27 mouse cellular contexts compared by ENCODE assay signal in the genomic region with DNA sequence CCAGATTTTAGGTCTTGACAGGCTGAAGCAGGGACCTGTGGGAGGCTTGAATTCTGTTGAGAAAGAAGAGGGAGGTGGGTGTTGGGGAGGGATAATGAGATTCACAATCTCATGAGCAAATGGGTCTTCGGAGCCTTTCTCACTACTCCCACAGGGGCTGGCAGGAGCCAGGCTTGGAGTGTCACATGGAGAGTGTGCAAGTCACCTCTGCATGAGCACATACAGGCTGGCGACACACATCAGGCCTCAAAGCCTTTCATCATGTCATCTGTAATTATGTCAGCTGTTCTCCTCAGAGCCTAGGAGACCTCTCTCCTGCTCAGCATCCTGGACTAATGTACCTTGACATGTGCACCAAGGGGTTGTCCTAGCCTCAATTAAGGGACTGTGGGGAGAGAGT.
A peak's percentile ranks its signal among the peaks of the same experiment; 100 is the strongest.
DNase-seq lines count a peak whose midpoint lies in the region; ATAC-seq and TF ChIP-seq lines count a peak whose summit lies in the region.
"Had no signal": no experiment of that assay in that cellular context is flagged by ENCODE, and none has a peak within 500 bp of the region (broad histone marks: within the 10 kb centered on the region; RNA-seq: fewer than 3 reads in every experiment).

No protein-coding gene starts in this region.

- DNase-seq in frontal cortex, adult 2 months (ENCODE audit: extremely low spot score in 1 of 2, low spot score in 1 of 2): peak; percentile 56 to 75
- DNase-seq in frontal cortex, postnatal 25 days (ENCODE audit: low spot score in 2 of 2): no peak
- DNase-seq in left cerebral cortex, adult 2 months (ENCODE audit: extremely low spot score in 1 of 2, low spot score in 2 of 2): no peak
- DNase-seq in left cerebral cortex, adult 11 months (ENCODE audit: low spot score): no peak
- DNase-seq in brain, adult 2 months (ENCODE audit: low read depth, low spot score): peak; percentile 79
- no peak for DNase-seq in cerebellum, adult 2 months
- DNase-seq: adrenal gland, adult 8-10 months; cerebellum, adult 11 months; cerebellum, postnatal 25 days; forebrain, postnatal 0 days; gastrocnemius, postnatal 14 days; heart, adult 18-20 months; heart, postnatal 36 days; kidney, adult 9 months; kidney, postnatal 25 days; layer of hippocampus, adult 9-11 months; liver, postnatal 0 days; lung, postnatal 10 days had no signal

- no peak overlapping the region for H3K9ac ChIP-seq in midbrain, embryonic 13.5 days (replicated peaks)
- H3K9ac ChIP-seq: embryonic facial prominence, embryonic 15.5 days; forebrain, postnatal 0 days; heart, embryonic 13.5 days; intestine, embryonic 15.5 days; liver, postnatal 0 days; neural tube, embryonic 12.5 days had no signal

- H3K4me1 ChIP-seq in midbrain, embryonic 13.5 days (replicated peaks): peaks cover 8% of the 10 kb centered on the region; the same call in 1 of the 2 replicates
- H3K4me1 ChIP-seq in cerebellum, adult 2 months (ENCODE audit: control insufficient read depth, insufficient read depth, low read length): peaks cover 28% of the 10 kb centered on the region
- H3K4me1 ChIP-seq: embryonic facial prominence, embryonic 15.5 days; intestine, embryonic 15.5 days; limb, embryonic 10.5 days; neural tube, embryonic 12.5 days had no signal

- no peak for TF ChIP-seq CTCF in left cerebral cortex, adult 2 months (IDR thresholded peaks at IDR 0.05)
- TF ChIP-seq CTCF in cerebellum, adult 2 months (IDR thresholded peaks at IDR 0.05; ENCODE audit: borderline replicate concordance, insufficient read depth, low read depth, low read length): no peak

- H3K36me3 ChIP-seq in midbrain, embryonic 13.5 days: no peaks in the 10 kb centered on the region
- H3K36me3 ChIP-seq: embryonic facial prominence, embryonic 15.5 days; heart, embryonic 13.5 days; intestine, embryonic 15.5 days; limb, embryonic 10.5 days; neural tube, embryonic 12.5 days had no signal

- no peaks in the 10 kb centered on the region for H3K9me3 ChIP-seq in midbrain, embryonic 13.5 days
- H3K9me3 ChIP-seq: embryonic facial prominence, embryonic 15.5 days; heart, embryonic 13.5 days; intestine, embryonic 15.5 days; limb, embryonic 10.5 days had no signal

- ATAC-seq in midbrain, embryonic 13.5 days: peak; percentile 60; the same call in 1 of the 2 replicates
- ATAC-seq: CD4-positive, CD25-positive, alpha-beta regulatory T cell, adult 4 months; forebrain, postnatal 0 days; intestine, embryonic 15.5 days; liver, postnatal 0 days; Patski had no signal

- WGBS in midbrain, embryonic 13.5 days: 78% methylated on average over 2 of the region's 2 CpGs
- 90% methylated on average over 2 of the region's 2 CpGs for WGBS in cerebellum, adult 2 months

- TF ChIP-seq POLR2A in cerebellum, adult 2 months (IDR thresholded peaks at IDR 0.05; ENCODE audit: borderline replicate concordance, insufficient read depth, low read length): no peak

- no peak overlapping the region for H3K4me3 ChIP-seq in left cerebral cortex, adult 2 months
- no peak overlapping the region for H3K4me3 ChIP-seq in midbrain, embryonic 13.5 days (replicated peaks)
- no peak overlapping the region for H3K4me3 ChIP-seq in cerebellum, adult 2 months (replicated peaks; ENCODE audit: insufficient read depth, low read depth, low read length)
- H3K4me3 ChIP-seq: embryonic facial prominence, embryonic 15.5 days; heart, embryonic 13.5 days; intestine, embryonic 15.5 days; limb, embryonic 10.5 days; neural tube, embryonic 12.5 days had no signal

- peak overlapping the region; percentile 89 for H3K27ac ChIP-seq in left cerebral cortex, adult 2 months
- no peak overlapping the region for H3K27ac ChIP-seq in midbrain, embryonic 13.5 days
- no peak overlapping the region for H3K27ac ChIP-seq in cerebellum, adult 2 months (ENCODE audit: insufficient read depth, low read length)
- H3K27ac ChIP-seq: embryonic facial prominence, embryonic 15.5 days; heart, embryonic 13.5 days; intestine, embryonic 15.5 days; limb, embryonic 10.5 days; neural tube, embryonic 12.5 days; stomach, postnatal 0 days had no signal

- no peak overlapping the region for H3K4me2 ChIP-seq in midbrain, embryonic 13.5 days (replicated peaks)
- H3K4me2 ChIP-seq: embryonic facial prominence, embryonic 15.5 days; heart, embryonic 13.5 days; intestine, embryonic 15.5 days; neural tube, embryonic 12.5 days had no signal

- intact Hi-C loops in left cerebral cortex, adult 2 months (cut with DNase I): no loop called here

- H3K27me3 ChIP-seq in midbrain, embryonic 13.5 days: no peaks in the 10 kb centered on the region
- no peaks in the 10 kb centered on the region for H3K27me3 ChIP-seq in cerebellum, adult 2 months (ENCODE audit: control insufficient read depth, insufficient read depth, low read length)
- H3K27me3 ChIP-seq: embryonic facial prominence, embryonic 15.5 days; intestine, embryonic 15.5 days; neural tube, embryonic 12.5 days had no signal

Comparison
In these comparisons a context has a peak if more than half of its experiments do, and no peak if none do; other contexts are left out.
1. DNase-seq: peak in frontal cortex, adult 2 months (2 of 2) and brain, adult 2 months (single experiment); none in frontal cortex, postnatal 25 days (0 of 2), left cerebral cortex, adult 2 months (0 of 2), left cerebral cortex, adult 11 months (single experiment) and cerebellum, adult 2 months (0 of 2).